Mouse (Mus musculus) limb, embryonic 12.5 days (tissue): ENCODE results near the gene Rph3al. TPM values are rescaled to one million over a fixed set of nuclear protein-coding genes. Genes with fewer than 3 reads are reported as not detected.
A peak's percentile ranks its signal among the peaks of the same experiment; 100 is the strongest.

Experiments used
- ATAC-seq: fragments of 200-750 bp; cut with Nextera tagmentation; 2 replicates; pipeline ENCODE4 v1.8.0; 2017; ENCODE audit warnings: low read depth, moderate TSS enrichment; ENCODE audit not compliant: insufficient number of reproducible peaks, insufficient read depth, low FRiP score, low TSS enrichment
- H3K27ac ChIP-seq: fragments of 300-500 bp; sonication (generic); 2 replicates; pipeline ENCODE4 v1.5.1; 2016; ENCODE audit warnings: mild to moderate bottlenecking, moderate library complexity
- H3K27me3 ChIP-seq: fragments of 300-500 bp; sonication (generic); 2 replicates; pipeline ENCODE4 v1.6.1; 2016; ENCODE audit warnings: mild to moderate bottlenecking, moderate library complexity
- H3K36me3 ChIP-seq: fragments of 300-500 bp; sonication (generic); 2 replicates; pipeline ENCODE4 v1.6.1; 2016; ENCODE audit warnings: mild to moderate bottlenecking, moderate library complexity
- H3K4me1 ChIP-seq: fragments of 300-500 bp; sonication (generic); replicated peaks from 2 replicates; pipeline ENCODE4 v1.6.1; 2016
- H3K4me2 ChIP-seq: fragments of 300-500 bp; sonication (generic); 2 replicates; pipeline ENCODE4 v1.6.1; 2016; ENCODE audit warnings: mild to moderate bottlenecking, moderate library complexity
- H3K4me3 ChIP-seq: fragments of 300-500 bp; sonication (generic); replicated peaks from 2 replicates; pipeline ENCODE4 v1.5.1; 2016; ENCODE audit warnings: mild to moderate bottlenecking
- H3K9ac ChIP-seq: fragments of 300-500 bp; sonication (generic); replicated peaks from 2 replicates; pipeline ENCODE4 v1.6.1; 2016; ENCODE audit warnings: mild to moderate bottlenecking, moderate library complexity
- H3K9me3 ChIP-seq: fragments of 300-500 bp; sonication (generic); 2 replicates; pipeline ENCODE4 v1.6.1; 2016; ENCODE audit warnings: mild to moderate bottlenecking, moderate library complexity
- WGBS: fragments of 180-500 bp; shearing (Covaris S2); methylation state at CpG from one replicate; pipeline ENCODE4 v1.1.7; 2016; 5-methylcytosine and 5-hydroxymethylcytosine counted together
- polyA plus RNA-seq: library from polyadenylated mRNA; unstranded; fragments of >200 nt; fragmentation: Nextera tagmentation; extraction: Ambion mirVana; gene quantifications from 2 replicates; pipeline ENCODE4 v1.2.1, GENCODE M21; 2016

The Rph3al gene
- polyA plus RNA-seq, 1 experiment from 2014 or later: 2.3 TPM

GRCm38 (mm10) chr11:75926431-75927312, 11.6 kb downstream of the Rph3al start:
- ATAC-seq: no peak
- Histone ChIP-seq H3K9me3 (no peaks in the 10 kb centered on the region), H3K9ac (no peak overlapping the region), H3K4me3 (no peak overlapping the region), H3K4me1 (peaks cover 32% of the 10 kb centered on the region), H3K27ac (0 out of 2 replicates have a peak overlapping the region, but pooled peaks have one; percentile 35), H3K36me3 (no peaks in the 10 kb centered on the region), H3K27me3 (no peaks in the 10 kb centered on the region), H3K4me2 (no peak overlapping the region)
- WGBS: 55% methylated on average over 13 of the region's 13 CpGs

- Histone ChIP-seq H3K9ac (no peak overlapping the region), H3K27ac (peak overlapping the region; percentile 35; the same call in 1 of the 2 replicates), H3K4me1 (peaks cover 25% of the 10 kb centered on the region), H3K4me2 (no peak overlapping the region), H3K36me3 (no peaks in the 10 kb centered on the region), H3K4me3 (no peak overlapping the region), H3K27me3 (no peaks in the 10 kb centered on the region), H3K9me3 (no peaks in the 10 kb centered on the region)
- ATAC-seq: no peak
- WGBS: 53% methylated on average over 7 of the region's 7 CpGs
Observed at GRCm38 (mm10) chr11:75925801-75926200, 12.4 kb downstream of the Rph3al start.

GRCm38 (mm10) chr11:75922741-75923140, 15.5 kb downstream of the Rph3al start:
- H3K9ac ChIP-seq: no peak overlapping the region
- no peak overlapping the region for H3K4me2 ChIP-seq
- WGBS: 81% methylated on average over 4 of the region's 4 CpGs
- ATAC-seq: no peak
- no peak overlapping the region for H3K4me3 ChIP-seq
- H3K9me3 ChIP-seq: no peaks in the 10 kb centered on the region
- no peak overlapping the region for H3K27ac ChIP-seq
- H3K27me3 ChIP-seq: no peaks in the 10 kb centered on the region
- peaks cover 24% of the 10 kb centered on the region for H3K4me1 ChIP-seq
- H3K36me3 ChIP-seq: no peaks in the 10 kb centered on the region

DNA sequence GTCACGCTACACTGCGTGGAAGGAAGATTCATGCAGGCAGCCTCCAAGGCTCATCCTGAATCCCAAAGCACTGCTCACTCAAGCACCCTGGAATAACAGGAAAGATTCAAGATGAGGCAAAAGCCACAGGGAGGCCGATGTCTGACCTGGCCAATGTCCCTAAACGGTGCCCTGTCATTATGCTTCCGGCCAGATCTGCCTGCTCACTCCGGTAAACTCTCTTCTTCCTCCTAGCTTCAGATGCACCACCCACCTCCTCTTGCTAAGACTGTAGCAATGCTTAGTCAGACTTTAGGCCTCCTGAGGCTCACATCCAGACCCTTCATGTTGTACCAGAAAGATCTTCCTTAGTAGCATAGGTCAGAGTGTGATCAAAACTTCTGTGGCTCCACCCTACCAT, 19.1 kb downstream of the Rph3al start:
- H3K27ac ChIP-seq: no peak overlapping the region
- WGBS: 88% methylated on average over 6 of the region's 6 CpGs
- H3K4me1 ChIP-seq: peaks cover 7% of the 10 kb centered on the region; the same call in 1 of the 2 replicates
- no peak overlapping the region for H3K9ac ChIP-seq
- no peaks in the 10 kb centered on the region for H3K36me3 ChIP-seq
- no peaks in the 10 kb centered on the region for H3K9me3 ChIP-seq
- H3K4me3 ChIP-seq: no peak overlapping the region
- H3K27me3 ChIP-seq: no peaks in the 10 kb centered on the region
- no peak overlapping the region for H3K4me2 ChIP-seq
- no peak for ATAC-seq

DNA sequence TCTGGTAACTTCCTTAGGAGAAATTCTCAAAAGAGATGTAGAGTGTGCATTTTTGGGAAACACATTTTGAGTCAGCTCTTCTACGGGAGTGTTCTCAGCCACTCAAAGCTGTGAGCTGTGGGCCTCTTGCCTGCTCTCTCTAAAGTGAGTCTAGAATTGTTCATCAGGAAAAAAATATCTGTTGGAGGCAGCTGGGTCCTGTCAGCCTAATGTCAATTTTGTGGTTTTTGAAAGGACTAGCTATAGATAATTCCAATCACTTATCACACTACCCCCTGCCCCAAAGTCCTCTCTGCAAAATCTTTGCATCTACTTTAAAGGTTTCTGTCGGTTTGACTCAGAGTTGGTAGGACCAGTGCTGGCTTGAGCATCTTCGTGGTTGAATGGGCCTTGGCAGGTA, 20.9 kb downstream of the Rph3al start:
- WGBS: 80% methylated on average over 3 of the region's 3 CpGs
- Histone ChIP-seq H3K4me2 (no peak overlapping the region), H3K4me3 (no peak overlapping the region), H3K9me3 (no peaks in the 10 kb centered on the region), H3K36me3 (no peaks in the 10 kb centered on the region), H3K9ac (no peak overlapping the region), H3K4me1 (peaks cover 4% of the 10 kb centered on the region; the same call in 1 of the 2 replicates), H3K27me3 (no peaks in the 10 kb centered on the region), H3K27ac (no peak overlapping the region)
- ATAC-seq: no peak

DNA sequence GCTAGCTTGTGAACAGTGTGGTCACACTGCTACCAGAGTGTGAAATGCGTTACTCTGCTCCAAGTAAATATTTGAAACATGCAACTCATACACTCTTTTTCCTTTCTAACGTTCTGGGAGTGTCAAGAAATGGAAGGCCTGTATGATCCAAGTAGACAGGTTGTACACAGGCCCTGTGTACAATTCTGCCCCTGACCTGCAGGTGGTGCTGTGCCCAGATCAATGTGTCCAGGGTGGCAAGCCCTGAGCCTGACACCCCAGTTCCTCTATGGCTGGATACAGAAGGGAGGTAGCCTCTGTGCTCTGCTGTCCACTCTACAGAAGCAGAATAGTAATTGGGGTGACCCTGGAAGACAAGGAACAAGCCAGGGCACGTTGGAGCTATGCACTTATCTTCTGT, 24.3 kb downstream of the Rph3al start:
- Histone ChIP-seq H3K27ac (no peak overlapping the region), H3K4me1 (no peaks in the 10 kb centered on the region), H3K4me3 (no peak overlapping the region), H3K9ac (no peak overlapping the region), H3K27me3 (no peaks in the 10 kb centered on the region), H3K36me3 (no peaks in the 10 kb centered on the region), H3K4me2 (no peak overlapping the region), H3K9me3 (peaks cover 8% of the 10 kb centered on the region)
- WGBS: 68% methylated on average over 3 of the region's 3 CpGs
- ATAC-seq: no peak

DNA sequence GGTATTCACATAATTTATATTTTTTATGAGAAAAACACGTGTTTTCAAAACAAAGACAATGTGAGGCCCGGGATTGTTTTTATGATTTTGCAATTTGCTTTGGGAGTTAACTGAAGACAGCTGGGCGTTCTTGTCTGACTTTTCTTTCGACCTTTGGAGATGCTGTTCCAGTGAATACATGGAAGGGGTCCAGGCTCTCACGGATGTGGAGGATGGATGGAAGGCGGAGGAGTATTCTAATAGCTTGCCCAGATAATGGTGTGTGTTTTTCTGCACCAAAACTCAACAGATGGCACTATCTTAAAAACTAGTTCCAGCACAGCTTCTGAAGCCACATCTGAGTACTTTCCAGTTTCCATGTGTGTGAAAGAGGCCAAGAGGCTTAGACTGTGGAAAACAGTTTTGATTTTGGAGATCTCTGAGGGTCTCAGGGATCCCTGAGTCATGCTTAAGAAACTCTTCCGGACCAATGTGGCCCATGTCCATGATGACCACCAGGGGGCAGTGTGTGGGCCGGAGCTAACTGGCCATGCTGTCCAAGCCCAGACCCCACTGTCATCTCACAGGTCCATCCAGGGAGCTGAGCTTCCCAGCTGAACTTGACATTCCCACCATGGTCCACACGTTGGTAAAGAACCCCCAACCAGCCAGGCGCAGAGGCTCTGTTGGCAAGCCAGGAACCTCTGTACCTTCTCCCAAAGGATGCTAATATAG, 25.1 kb downstream of the Rph3al start:
- Histone ChIP-seq H3K9ac (no peak overlapping the region), H3K4me1 (no peaks in the 10 kb centered on the region), H3K4me3 (no peak overlapping the region), H3K27me3 (no peaks in the 10 kb centered on the region), H3K9me3 (peaks cover 8% of the 10 kb centered on the region), H3K36me3 (no peaks in the 10 kb centered on the region), H3K4me2 (no peak overlapping the region), H3K27ac (no peak overlapping the region)
- no peak for ATAC-seq
- WGBS: 51% methylated on average over 10 of the region's 10 CpGs

DNA sequence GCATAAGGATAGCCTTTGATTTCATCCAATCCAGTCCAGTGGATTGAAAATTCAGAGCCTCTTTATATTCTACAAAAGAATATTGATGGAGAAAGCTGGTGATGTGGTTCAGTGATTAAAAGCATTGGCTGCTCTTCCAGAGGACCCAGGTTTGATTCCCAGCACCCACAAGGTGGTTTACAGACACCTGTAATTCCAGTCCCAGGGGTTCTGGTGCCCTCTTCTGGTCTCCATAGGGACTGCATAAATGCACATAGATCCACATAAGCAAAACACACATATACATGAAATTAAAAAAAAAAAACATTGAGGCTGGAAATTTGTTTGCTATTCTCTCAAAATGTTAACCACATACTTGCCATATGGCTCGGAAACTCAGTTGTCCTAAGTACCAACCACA, 26.3 kb downstream of the Rph3al start:
- H3K36me3 ChIP-seq: no peaks in the 10 kb centered on the region
- H3K27ac ChIP-seq: no peak overlapping the region
- ATAC-seq: no peak
- H3K9me3 ChIP-seq: peaks cover 8% of the 10 kb centered on the region
- no peak overlapping the region for H3K4me2 ChIP-seq
- 95% methylated on average over 1 of the region's 1 CpGs for WGBS
- no peaks in the 10 kb centered on the region for H3K27me3 ChIP-seq
- no peak overlapping the region for H3K9ac ChIP-seq
- H3K4me1 ChIP-seq: no peaks in the 10 kb centered on the region
- H3K4me3 ChIP-seq: no peak overlapping the region

- WGBS: 81% methylated on average over 9 of the region's 9 CpGs
- H3K9ac ChIP-seq: no peak overlapping the region
- H3K4me1 ChIP-seq: peaks cover under 1% of the 10 kb centered on the region; the same call in 1 of the 2 replicates
- no peak overlapping the region for H3K27ac ChIP-seq
- no peaks in the 10 kb centered on the region for H3K36me3 ChIP-seq
- no peak for ATAC-seq
- H3K9me3 ChIP-seq: peaks cover 8% of the 10 kb centered on the region
- no peak overlapping the region for H3K4me2 ChIP-seq
- no peak overlapping the region for H3K4me3 ChIP-seq
- no peaks in the 10 kb centered on the region for H3K27me3 ChIP-seq
Observed at GRCm38 (mm10) chr11:75909702-75910429, 28.4 kb downstream of the Rph3al start.

- whole genome bisulfite sequencing: 66% methylated on average over 4 of the region's 4 CpGs
- no peaks in the 10 kb centered on the region for H3K27me3 ChIP-seq
- H3K4me2 ChIP-seq: no peak overlapping the region
- H3K36me3 ChIP-seq: no peaks in the 10 kb centered on the region
- peaks cover 6% of the 10 kb centered on the region for H3K4me1 ChIP-seq
- ATAC-seq: no peak
- H3K9ac ChIP-seq: no peak overlapping the region
- H3K4me3 ChIP-seq: no peak overlapping the region
- H3K27ac ChIP-seq: no peak overlapping the region
- H3K9me3 ChIP-seq: peaks cover 15% of the 10 kb centered on the region
Observed at GRCm38 (mm10) chr11:75907406-75907805, 30.8 kb downstream of the Rph3al start.

DNA sequence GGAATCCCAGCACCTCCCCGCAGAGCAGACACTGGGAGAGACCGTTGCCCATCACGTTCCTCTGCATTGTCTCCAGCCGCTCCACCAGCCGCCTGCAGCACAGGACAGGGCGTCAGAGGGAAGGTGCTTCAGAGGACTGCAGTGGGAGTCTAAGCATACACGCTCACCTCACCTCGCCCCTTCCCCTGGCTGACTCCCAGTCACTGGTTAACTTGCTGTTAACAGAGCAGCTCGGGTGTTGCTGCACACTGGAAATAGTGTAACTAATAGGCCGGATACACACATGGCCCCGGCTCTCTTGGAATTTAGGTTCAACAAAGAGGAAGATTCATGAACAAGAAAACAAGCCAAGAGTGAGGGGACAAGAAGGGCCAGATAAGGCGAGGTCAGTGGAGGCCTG, 31.7 kb downstream of the Rph3al start:
- Histone ChIP-seq H3K4me1 (peaks cover 6% of the 10 kb centered on the region), H3K27me3 (no peaks in the 10 kb centered on the region), H3K4me2 (no peak overlapping the region), H3K9ac (no peak overlapping the region), H3K27ac (no peak overlapping the region), H3K9me3 (peaks cover 11% of the 10 kb centered on the region), H3K4me3 (no peak overlapping the region), H3K36me3 (no peaks in the 10 kb centered on the region)
- no peak for ATAC-seq
- WGBS: 60% methylated on average over 12 of the region's 12 CpGs
